Mouse (Mus musculus) ES-E14 (cell line): ENCODE measurements around the gene Amot. TPM values are rescaled to one million over a fixed set of nuclear protein-coding genes. Genes with fewer than 3 reads are reported as not detected.

Experiments
- DNase-seq: peaks from one replicate; pipeline ENCODE4 v3.0.0-alpha.2; 2013; ENCODE audit warnings: low read depth, low spot score
- H3K27ac ChIP-seq: 2 replicates; pipeline ENCODE4 v1.5.1; 2012; ENCODE audit warnings: low read depth, mild to moderate bottlenecking, low read length, moderate library complexity, mixed read lengths; ENCODE audit not compliant: poor library complexity, insufficient read depth, severe bottlenecking
- H3K36me3 ChIP-seq: 2 replicates; pipeline ENCODE4 v1.6.1; 2012; ENCODE audit warnings: mild to moderate bottlenecking, low read length, moderate library complexity, mixed read lengths; ENCODE audit not compliant: control insufficient read depth, poor library complexity, insufficient read depth, severe bottlenecking
- H3K4me1 ChIP-seq, 2 experiments: fragments of 150-350 bp in 1 of 2; sonication (generic) in 1 of 2; 2 replicates each; pipeline ENCODE4 v1.6.1; 2012; ENCODE audit warnings: low read length in 2 of 2, mild to moderate bottlenecking in 1 of 2, mixed read lengths in 1 of 2; ENCODE audit not compliant: control insufficient read depth in 2 of 2, insufficient read depth in 2 of 2, poor library complexity in 1 of 2
- H3K4me3 ChIP-seq, 2 experiments: fragments of 150-350 bp in 1 of 2; sonication (generic) in 1 of 2; 2 replicates each; pipeline ENCODE4 v1.5.1; 2012; ENCODE audit warnings: low read length in 2 of 2, low read depth in 1 of 2, mild to moderate bottlenecking in 1 of 2, mixed read lengths in 1 of 2; ENCODE audit not compliant: insufficient read depth in 1 of 2, poor library complexity in 1 of 2, severe bottlenecking in 1 of 2
- H3K9ac ChIP-seq: 2 replicates; pipeline ENCODE4 v1.6.1; 2012; ENCODE audit warnings: low read depth, mild to moderate bottlenecking, low read length, mixed read lengths; ENCODE audit not compliant: poor library complexity, insufficient read depth, severe bottlenecking
- H3K9me3 ChIP-seq: fragments of 150-350 bp; sonication (generic); 2 replicates; pipeline ENCODE4 v1.6.1; 2012; ENCODE audit warnings: low read depth, mild to moderate bottlenecking, low read length; ENCODE audit not compliant: control insufficient read depth, insufficient read depth
- CHD2 ChIP-seq: IDR thresholded peaks from 2 replicates; pipeline ENCODE4 v1.6.1; 2014; ENCODE audit warnings: mild to moderate bottlenecking, low read depth, low read length, inconsistent platforms
- HCFC1 ChIP-seq: IDR thresholded peaks from 2 replicates; pipeline ENCODE4 v1.6.1; 2012; ENCODE audit warnings: low read length, inconsistent platforms, borderline replicate concordance; ENCODE audit not compliant: insufficient read depth
- MAFK ChIP-seq: IDR thresholded peaks from 2 replicates; pipeline ENCODE4 v1.6.1; 2014; ENCODE audit warnings: mild to moderate bottlenecking, low read depth, low read length, inconsistent platforms; ENCODE audit not compliant: insufficient read depth
- ZC3H11A ChIP-seq: IDR thresholded peaks from 2 replicates; pipeline ENCODE4 v1.6.1; 2012; ENCODE audit warnings: low read depth, mild to moderate bottlenecking, inconsistent platforms, low read length, borderline replicate concordance
- ZNF384 ChIP-seq: IDR thresholded peaks from 2 replicates; pipeline ENCODE4 v1.6.1; 2012; ENCODE audit warnings: low read depth, low read length, inconsistent platforms
- in situ Hi-C, 2 experiments: fragments of 600-800 bp; cut with MboI; formaldehyde crosslinking; loops; one replicate each; pipeline ENCODE4 v1.15.1; 2025; ENCODE audit warnings: low sequenced_read_pairs in 2 of 2, inconsistent platforms in 1 of 2; ENCODE audit not compliant: unreplicated experiment in 2 of 2
- total RNA-seq: library from RNA; depleted of rRNA; stranded (reverse); fragments of 300-350 nt; gene quantifications from 2 replicates; pipeline ENCODE4 v1.2.3, GENCODE M21; 2012

Gene Amot
- total RNA-seq, 1 experiment: 15.4 TPM

- DNase-seq: no peak
- H3K4me3 ChIP-seq: no peak overlapping the region
- H3K36me3 ChIP-seq: no peaks in the 10 kb centered on the region
- TF ChIP-seq HCFC1 (no peak), MAFK (no peak), ZC3H11A (no peak), ZNF384 (no peak), CHD2 (no peak)
- no peaks in the 10 kb centered on the region for H3K4me1 ChIP-seq
- H3K27ac ChIP-seq: no peak overlapping the region
- no peaks in the 10 kb centered on the region for H3K9me3 ChIP-seq
- H3K9ac ChIP-seq: no peak overlapping the region
- in situ Hi-C loops: no loop called here
These were observed 7.5 kb downstream of the Amot start for GRCm38 (mm10) chrX:145497486-145497885.

GRCm38 (mm10) chrX:145495381-145495780 lies 9.6 kb downstream of the Amot start:
- no peak overlapping the region for H3K9ac ChIP-seq
- no peak for DNase-seq
- no peak overlapping the region for H3K27ac ChIP-seq
- TF ChIP-seq ZC3H11A (no peak), CHD2 (no peak), MAFK (no peak), ZNF384 (no peak), HCFC1 (no peak)
- no peaks in the 10 kb centered on the region for H3K9me3 ChIP-seq
- no peak overlapping the region for H3K4me3 ChIP-seq
- in situ Hi-C loops: no loop called here
- H3K36me3 ChIP-seq: no peaks in the 10 kb centered on the region
- H3K4me1 ChIP-seq: no peaks in the 10 kb centered on the region

GRCm38 (mm10) chrX:145490821-145491220 lies 14.2 kb downstream of the Amot start:
- H3K9me3 ChIP-seq: no peaks in the 10 kb centered on the region
- no peaks in the 10 kb centered on the region for H3K4me1 ChIP-seq
- in situ Hi-C loops: no loop called here
- no peaks in the 10 kb centered on the region for H3K36me3 ChIP-seq
- DNase-seq: no peak
- H3K4me3 ChIP-seq: no peak overlapping the region
- H3K27ac ChIP-seq: no peak overlapping the region
- no peak for TF ChIP-seq ZC3H11A
- TF ChIP-seq ZNF384: no peak
- TF ChIP-seq HCFC1: no peak
- no peak for TF ChIP-seq MAFK
- TF ChIP-seq CHD2: no peak
- no peak overlapping the region for H3K9ac ChIP-seq

- in situ Hi-C loops: no loop called here
- no peak for DNase-seq
- no peak for TF ChIP-seq MAFK
- no peak for TF ChIP-seq ZNF384
- no peak for TF ChIP-seq HCFC1
- no peak for TF ChIP-seq ZC3H11A
- no peak for TF ChIP-seq CHD2
These were observed 14.6 kb downstream of the Amot start for GRCm38 (mm10) chrX:145490417-145490816.

GRCm38 (mm10) chrX:145489950-145490349 lies 15.0 kb downstream of the Amot start:
- no peak for DNase-seq
- Histone ChIP-seq H3K9ac (no peak overlapping the region), H3K9me3 (no peaks in the 10 kb centered on the region), H3K4me3 (no peak overlapping the region), H3K4me1 (no peaks in the 10 kb centered on the region), H3K27ac (no peak overlapping the region), H3K36me3 (no peaks in the 10 kb centered on the region)
- in situ Hi-C loops: loop anchor here in 1 of 2 experiments (10.0 kb wide), 1 partner anchor 65 kb away; no protein-coding TSS in a partner anchor
- TF ChIP-seq ZC3H11A: no peak
- TF ChIP-seq HCFC1: no peak
- no peak for TF ChIP-seq ZNF384
- no peak for TF ChIP-seq MAFK
- no peak for TF ChIP-seq CHD2

More at GRCm38 (mm10) chrX:145490417-145490816, 14.6 kb downstream of the Amot start:
- Histone ChIP-seq H3K36me3 (no peaks in the 10 kb centered on the region), H3K9me3 (no peaks in the 10 kb centered on the region), H3K9ac (no peak overlapping the region), H3K4me1 (no peaks in the 10 kb centered on the region), H3K4me3 (no peak overlapping the region), H3K27ac (no peak overlapping the region)
